Mouse (Mus musculus): ENCODE results near the gene Smok3b. TPM values are rescaled to one million over a fixed set of nuclear protein-coding genes. Genes with fewer than 3 reads are reported as not detected.
A peak's percentile ranks its signal among the peaks of the same experiment; 100 is the strongest.

The Smok3b gene
- total RNA-seq, 1 experiment = not detected

GRCm38 (mm10) chr5:138085421-138085911, 64.2 kb downstream of the Smok3b start:
- in situ Hi-C loops (cut with MboI; ENCODE audit: low sequenced_read_pairs in 2 of 2, unreplicated experiment in 2 of 2) = no loop called here
- H3K4me3 ChIP-seq (ENCODE audit: insufficient read depth in 1 of 2, low read depth in 1 of 2, low read length in 2 of 2, poor library complexity in 1 of 2, severe bottlenecking in 1 of 2) = peak overlapping the region; percentile 95 to 99
- peaks cover 6 to 13% of the 10 kb centered on the region in 2 experiments for H3K4me1 ChIP-seq (ENCODE audit: control insufficient read depth in 2 of 2, insufficient read depth in 2 of 2, low read length in 2 of 2, poor library complexity in 1 of 2)
- H3K36me3 ChIP-seq (ENCODE audit: control insufficient read depth, insufficient read depth, low read length, poor library complexity, severe bottlenecking) = peaks cover 3% of the 10 kb centered on the region; the same call in 1 of the 2 replicates
- H3K27ac ChIP-seq (ENCODE audit: insufficient read depth, low read depth, low read length, poor library complexity, severe bottlenecking) = no peak overlapping the region
- no peaks in the 10 kb centered on the region for H3K9me3 ChIP-seq (ENCODE audit: control insufficient read depth, insufficient read depth, low read depth, low read length)
- no peak for DNase-seq (ENCODE audit: low read depth, low spot score)
- TF ChIP-seq ZC3H11A (IDR thresholded peaks at IDR 0.05; ENCODE audit: borderline replicate concordance, low read depth, low read length) = no peak
- TF ChIP-seq HCFC1 (IDR thresholded peaks at IDR 0.05; ENCODE audit: borderline replicate concordance, insufficient read depth, low read length) = no peak
- no peak for TF ChIP-seq MAFK (IDR thresholded peaks at IDR 0.05; ENCODE audit: insufficient read depth, low read depth, low read length)
- TF ChIP-seq CHD2 (IDR thresholded peaks at IDR 0.05; ENCODE audit: low read depth, low read length) = no peak
- no peak for TF ChIP-seq ZNF384 (IDR thresholded peaks at IDR 0.05; ENCODE audit: low read depth, low read length)
- peak overlapping the region; percentile 97 for H3K9ac ChIP-seq (ENCODE audit: insufficient read depth, low read depth, low read length, poor library complexity, severe bottlenecking)

GRCm38 (mm10) chr5:138086842-138087241, 65.6 kb downstream of the Smok3b start:
- no peak for DNase-seq (ENCODE audit: low read depth, low spot score)
- H3K9me3 ChIP-seq (ENCODE audit: control insufficient read depth, insufficient read depth, low read depth, low read length) = no peaks in the 10 kb centered on the region
- in situ Hi-C loops (cut with MboI; ENCODE audit: low sequenced_read_pairs in 2 of 2, unreplicated experiment in 2 of 2) = no loop called here
- no peak for TF ChIP-seq MAFK (IDR thresholded peaks at IDR 0.05; ENCODE audit: insufficient read depth, low read depth, low read length)
- TF ChIP-seq ZC3H11A (IDR thresholded peaks at IDR 0.05; ENCODE audit: borderline replicate concordance, low read depth, low read length) = no peak
- TF ChIP-seq ZNF384 (IDR thresholded peaks at IDR 0.05; ENCODE audit: low read depth, low read length) = no peak
- no peak for TF ChIP-seq CHD2 (IDR thresholded peaks at IDR 0.05; ENCODE audit: low read depth, low read length)
- no peak for TF ChIP-seq HCFC1 (IDR thresholded peaks at IDR 0.05; ENCODE audit: borderline replicate concordance, insufficient read depth, low read length)
- no peak overlapping the region for H3K9ac ChIP-seq (ENCODE audit: insufficient read depth, low read depth, low read length, poor library complexity, severe bottlenecking)
- H3K27ac ChIP-seq (ENCODE audit: insufficient read depth, low read depth, low read length, poor library complexity, severe bottlenecking) = no peak overlapping the region
- H3K36me3 ChIP-seq (ENCODE audit: control insufficient read depth, insufficient read depth, low read length, poor library complexity, severe bottlenecking) = peaks cover 3% of the 10 kb centered on the region; the same call in 1 of the 2 replicates
- peaks cover 6% of the 10 kb centered on the region in 2 experiments for H3K4me1 ChIP-seq (ENCODE audit: control insufficient read depth in 2 of 2, insufficient read depth in 2 of 2, low read length in 2 of 2, poor library complexity in 1 of 2)
- no peak overlapping the region for H3K4me3 ChIP-seq (ENCODE audit: insufficient read depth in 1 of 2, low read depth in 1 of 2, low read length in 2 of 2, poor library complexity in 1 of 2, severe bottlenecking in 1 of 2)

GRCm38 (mm10) chr5:138088366-138088765, 67.1 kb downstream of the Smok3b start:
- no peak overlapping the region for H3K27ac ChIP-seq (ENCODE audit: insufficient read depth, low read depth, low read length, poor library complexity, severe bottlenecking)
- no peaks in the 10 kb centered on the region for H3K9me3 ChIP-seq (ENCODE audit: control insufficient read depth, insufficient read depth, low read depth, low read length)
- peaks cover 6% of the 10 kb centered on the region in 2 experiments for H3K4me1 ChIP-seq (ENCODE audit: control insufficient read depth in 2 of 2, insufficient read depth in 2 of 2, low read length in 2 of 2, poor library complexity in 1 of 2)
- H3K36me3 ChIP-seq (ENCODE audit: control insufficient read depth, insufficient read depth, low read length, poor library complexity, severe bottlenecking) = peaks cover 10% of the 10 kb centered on the region
- no peak overlapping the region for H3K4me3 ChIP-seq (ENCODE audit: insufficient read depth in 1 of 2, low read depth in 1 of 2, low read length in 2 of 2, poor library complexity in 1 of 2, severe bottlenecking in 1 of 2)
- no peak overlapping the region for H3K9ac ChIP-seq (ENCODE audit: insufficient read depth, low read depth, low read length, poor library complexity, severe bottlenecking)
- DNase-seq (ENCODE audit: low read depth, low spot score) = no peak
- TF ChIP-seq CHD2 (IDR thresholded peaks at IDR 0.05; ENCODE audit: low read depth, low read length) (no peak), ZC3H11A (IDR thresholded peaks at IDR 0.05; ENCODE audit: borderline replicate concordance, low read depth, low read length) (no peak), HCFC1 (IDR thresholded peaks at IDR 0.05; ENCODE audit: borderline replicate concordance, insufficient read depth, low read length) (no peak), MAFK (IDR thresholded peaks at IDR 0.05; ENCODE audit: insufficient read depth, low read depth, low read length) (no peak), ZNF384 (IDR thresholded peaks at IDR 0.05; ENCODE audit: low read depth, low read length) (no peak)
- in situ Hi-C loops (cut with MboI; ENCODE audit: low sequenced_read_pairs in 2 of 2, unreplicated experiment in 2 of 2) = no loop called here

- no peak for DNase-seq (ENCODE audit: low read depth, low spot score)
- TF ChIP-seq CHD2 (IDR thresholded peaks at IDR 0.05; ENCODE audit: low read depth, low read length) = no peak
- no peak for TF ChIP-seq MAFK (IDR thresholded peaks at IDR 0.05; ENCODE audit: insufficient read depth, low read depth, low read length)
- no peak for TF ChIP-seq ZC3H11A (IDR thresholded peaks at IDR 0.05; ENCODE audit: borderline replicate concordance, low read depth, low read length)
- TF ChIP-seq HCFC1 (IDR thresholded peaks at IDR 0.05; ENCODE audit: borderline replicate concordance, insufficient read depth, low read length) = no peak
- TF ChIP-seq ZNF384 (IDR thresholded peaks at IDR 0.05; ENCODE audit: low read depth, low read length) = no peak
- H3K36me3 ChIP-seq (ENCODE audit: control insufficient read depth, insufficient read depth, low read length, poor library complexity, severe bottlenecking) = peaks cover 15% of the 10 kb centered on the region
- no peak overlapping the region for H3K27ac ChIP-seq (ENCODE audit: insufficient read depth, low read depth, low read length, poor library complexity, severe bottlenecking)
- H3K4me3 ChIP-seq (ENCODE audit: insufficient read depth in 1 of 2, low read depth in 1 of 2, low read length in 2 of 2, poor library complexity in 1 of 2, severe bottlenecking in 1 of 2) = no peak overlapping the region
- peak overlapping the region; percentile 46; the same call in 1 of the 2 replicates for H3K9ac ChIP-seq (ENCODE audit: insufficient read depth, low read depth, low read length, poor library complexity, severe bottlenecking)
- H3K4me1 ChIP-seq (ENCODE audit: control insufficient read depth in 2 of 2, insufficient read depth in 2 of 2, low read length in 2 of 2, poor library complexity in 1 of 2) = peaks cover 4 to 6% of the 10 kb centered on the region in 2 experiments
- in situ Hi-C loops (cut with MboI; ENCODE audit: low sequenced_read_pairs in 2 of 2, unreplicated experiment in 2 of 2) = no loop called here
- no peaks in the 10 kb centered on the region for H3K9me3 ChIP-seq (ENCODE audit: control insufficient read depth, insufficient read depth, low read depth, low read length)
Measured at GRCm38 (mm10) chr5:138089108-138089551, 67.9 kb downstream of the Smok3b start.
